Mouse (Mus musculus) G1E (cell line): ENCODE results near the gene Pdpk1.

ENCODE experiments used
- CTCF ChIP-seq: IDR thresholded peaks from 2 replicates; pipeline ENCODE4 v1.5.1; 2012; ENCODE audit warnings: low read depth, low read length, inconsistent platforms, mixed read lengths
- GATA1 ChIP-seq: IDR thresholded peaks from 2 replicates; pipeline ENCODE4 v1.6.1; 2012; ENCODE audit warnings: borderline replicate concordance, low read length, inconsistent platforms, mixed read lengths

GRCm38 (mm10) chr17:24171738-24172137 is 21.0 kb upstream of the Pdpk1 start:
- TF ChIP-seq GATA1: no peak
- TF ChIP-seq CTCF: no peak
